Mouse (Mus musculus): ENCODE measurements around the gene Mlip. TPM values are rescaled to one million over a fixed set of nuclear protein-coding genes. Genes with fewer than 3 reads are reported as not detected.

The Mlip gene
- total RNA-seq, 1 experiment: not detected

GRCm38 (mm10) chr9:77272727-77273126, 80.0 kb downstream of the Mlip start:
- Histone ChIP-seq H3K9me3 (ENCODE audit: control insufficient read depth, insufficient read depth, low read depth, low read length) (no peaks in the 10 kb centered on the region), H3K4me3 (ENCODE audit: insufficient read depth in 1 of 2, low read depth in 1 of 2, low read length in 2 of 2, poor library complexity in 1 of 2, severe bottlenecking in 1 of 2) (no peak overlapping the region), H3K36me3 (ENCODE audit: control insufficient read depth, insufficient read depth, low read length, poor library complexity, severe bottlenecking) (no peaks in the 10 kb centered on the region), H3K27ac (ENCODE audit: insufficient read depth, low read depth, low read length, poor library complexity, severe bottlenecking) (no peak overlapping the region), H3K9ac (ENCODE audit: insufficient read depth, low read depth, low read length, poor library complexity, severe bottlenecking) (no peak overlapping the region), H3K4me1 (ENCODE audit: control insufficient read depth in 2 of 2, insufficient read depth in 2 of 2, low read length in 2 of 2, poor library complexity in 1 of 2) (no peaks in the 10 kb centered on the region)
- in situ Hi-C loops (cut with MboI; ENCODE audit: low sequenced_read_pairs in 2 of 2, unreplicated experiment in 2 of 2): no loop called here
- DNase-seq (ENCODE audit: low read depth, low spot score): no peak
- no peak for TF ChIP-seq ZNF384 (IDR thresholded peaks at IDR 0.05; ENCODE audit: low read depth, low read length)
- no peak for TF ChIP-seq CHD2 (IDR thresholded peaks at IDR 0.05; ENCODE audit: low read depth, low read length)
- no peak for TF ChIP-seq ZC3H11A (IDR thresholded peaks at IDR 0.05; ENCODE audit: borderline replicate concordance, low read depth, low read length)
- TF ChIP-seq HCFC1 (IDR thresholded peaks at IDR 0.05; ENCODE audit: borderline replicate concordance, insufficient read depth, low read length): no peak
- no peak for TF ChIP-seq MAFK (IDR thresholded peaks at IDR 0.05; ENCODE audit: insufficient read depth, low read depth, low read length)

GRCm38 (mm10) chr9:77265268-77266017, 87.3 kb downstream of the Mlip start:
- no peak overlapping the region for H3K27ac ChIP-seq (ENCODE audit: insufficient read depth, low read depth, low read length, poor library complexity, severe bottlenecking)
- in situ Hi-C loops (cut with MboI; ENCODE audit: low sequenced_read_pairs in 2 of 2, unreplicated experiment in 2 of 2): no loop called here
- H3K9ac ChIP-seq (ENCODE audit: insufficient read depth, low read depth, low read length, poor library complexity, severe bottlenecking): no peak overlapping the region
- H3K36me3 ChIP-seq (ENCODE audit: control insufficient read depth, insufficient read depth, low read length, poor library complexity, severe bottlenecking): no peaks in the 10 kb centered on the region
- DNase-seq (ENCODE audit: low read depth, low spot score): no peak
- H3K4me1 ChIP-seq (ENCODE audit: control insufficient read depth in 2 of 2, insufficient read depth in 2 of 2, low read length in 2 of 2, poor library complexity in 1 of 2): no peaks in the 10 kb centered on the region
- H3K9me3 ChIP-seq (ENCODE audit: control insufficient read depth, insufficient read depth, low read depth, low read length): no peaks in the 10 kb centered on the region
- no peak overlapping the region for H3K4me3 ChIP-seq (ENCODE audit: insufficient read depth in 1 of 2, low read depth in 1 of 2, low read length in 2 of 2, poor library complexity in 1 of 2, severe bottlenecking in 1 of 2)
- TF ChIP-seq ZNF384 (IDR thresholded peaks at IDR 0.05; ENCODE audit: low read depth, low read length): no peak
- TF ChIP-seq CHD2 (IDR thresholded peaks at IDR 0.05; ENCODE audit: low read depth, low read length): no peak
- no peak for TF ChIP-seq HCFC1 (IDR thresholded peaks at IDR 0.05; ENCODE audit: borderline replicate concordance, insufficient read depth, low read length)
- TF ChIP-seq ZC3H11A (IDR thresholded peaks at IDR 0.05; ENCODE audit: borderline replicate concordance, low read depth, low read length): no peak
- no peak for TF ChIP-seq MAFK (IDR thresholded peaks at IDR 0.05; ENCODE audit: insufficient read depth, low read depth, low read length)

GRCm38 (mm10) chr9:77259052-77259451, 93.7 kb downstream of the Mlip start:
- no peaks in the 10 kb centered on the region for H3K4me1 ChIP-seq (ENCODE audit: control insufficient read depth in 2 of 2, insufficient read depth in 2 of 2, low read length in 2 of 2, poor library complexity in 1 of 2)
- DNase-seq (ENCODE audit: low read depth, low spot score): no peak
- no peaks in the 10 kb centered on the region for H3K9me3 ChIP-seq (ENCODE audit: control insufficient read depth, insufficient read depth, low read depth, low read length)
- no peak overlapping the region for H3K9ac ChIP-seq (ENCODE audit: insufficient read depth, low read depth, low read length, poor library complexity, severe bottlenecking)
- H3K27ac ChIP-seq (ENCODE audit: insufficient read depth, low read depth, low read length, poor library complexity, severe bottlenecking): no peak overlapping the region
- no peak overlapping the region for H3K4me3 ChIP-seq (ENCODE audit: insufficient read depth in 1 of 2, low read depth in 1 of 2, low read length in 2 of 2, poor library complexity in 1 of 2, severe bottlenecking in 1 of 2)
- H3K36me3 ChIP-seq (ENCODE audit: control insufficient read depth, insufficient read depth, low read length, poor library complexity, severe bottlenecking): no peaks in the 10 kb centered on the region
- in situ Hi-C loops (cut with MboI; ENCODE audit: low sequenced_read_pairs in 2 of 2, unreplicated experiment in 2 of 2): no loop called here
- TF ChIP-seq CHD2 (IDR thresholded peaks at IDR 0.05; ENCODE audit: low read depth, low read length) (no peak), MAFK (IDR thresholded peaks at IDR 0.05; ENCODE audit: insufficient read depth, low read depth, low read length) (no peak), ZNF384 (IDR thresholded peaks at IDR 0.05; ENCODE audit: low read depth, low read length) (no peak), ZC3H11A (IDR thresholded peaks at IDR 0.05; ENCODE audit: borderline replicate concordance, low read depth, low read length) (no peak), HCFC1 (IDR thresholded peaks at IDR 0.05; ENCODE audit: borderline replicate concordance, insufficient read depth, low read length) (no peak)

GRCm38 (mm10) chr9:77258265-77258664, 94.5 kb downstream of the Mlip start:
- DNase-seq (ENCODE audit: low read depth, low spot score): no peak
- Histone ChIP-seq H3K9me3 (ENCODE audit: control insufficient read depth, insufficient read depth, low read depth, low read length) (no peaks in the 10 kb centered on the region), H3K9ac (ENCODE audit: insufficient read depth, low read depth, low read length, poor library complexity, severe bottlenecking) (no peak overlapping the region), H3K4me1 (ENCODE audit: control insufficient read depth in 2 of 2, insufficient read depth in 2 of 2, low read length in 2 of 2, poor library complexity in 1 of 2) (no peaks in the 10 kb centered on the region), H3K4me3 (ENCODE audit: insufficient read depth in 1 of 2, low read depth in 1 of 2, low read length in 2 of 2, poor library complexity in 1 of 2, severe bottlenecking in 1 of 2) (no peak overlapping the region), H3K27ac (ENCODE audit: insufficient read depth, low read depth, low read length, poor library complexity, severe bottlenecking) (no peak overlapping the region), H3K36me3 (ENCODE audit: control insufficient read depth, insufficient read depth, low read length, poor library complexity, severe bottlenecking) (no peaks in the 10 kb centered on the region)
- in situ Hi-C loops (cut with MboI; ENCODE audit: low sequenced_read_pairs in 2 of 2, unreplicated experiment in 2 of 2): no loop called here
- TF ChIP-seq HCFC1 (IDR thresholded peaks at IDR 0.05; ENCODE audit: borderline replicate concordance, insufficient read depth, low read length): no peak
- TF ChIP-seq CHD2 (IDR thresholded peaks at IDR 0.05; ENCODE audit: low read depth, low read length): no peak
- no peak for TF ChIP-seq ZC3H11A (IDR thresholded peaks at IDR 0.05; ENCODE audit: borderline replicate concordance, low read depth, low read length)
- no peak for TF ChIP-seq MAFK (IDR thresholded peaks at IDR 0.05; ENCODE audit: insufficient read depth, low read depth, low read length)
- no peak for TF ChIP-seq ZNF384 (IDR thresholded peaks at IDR 0.05; ENCODE audit: low read depth, low read length)
